In the genomic region with DNA sequence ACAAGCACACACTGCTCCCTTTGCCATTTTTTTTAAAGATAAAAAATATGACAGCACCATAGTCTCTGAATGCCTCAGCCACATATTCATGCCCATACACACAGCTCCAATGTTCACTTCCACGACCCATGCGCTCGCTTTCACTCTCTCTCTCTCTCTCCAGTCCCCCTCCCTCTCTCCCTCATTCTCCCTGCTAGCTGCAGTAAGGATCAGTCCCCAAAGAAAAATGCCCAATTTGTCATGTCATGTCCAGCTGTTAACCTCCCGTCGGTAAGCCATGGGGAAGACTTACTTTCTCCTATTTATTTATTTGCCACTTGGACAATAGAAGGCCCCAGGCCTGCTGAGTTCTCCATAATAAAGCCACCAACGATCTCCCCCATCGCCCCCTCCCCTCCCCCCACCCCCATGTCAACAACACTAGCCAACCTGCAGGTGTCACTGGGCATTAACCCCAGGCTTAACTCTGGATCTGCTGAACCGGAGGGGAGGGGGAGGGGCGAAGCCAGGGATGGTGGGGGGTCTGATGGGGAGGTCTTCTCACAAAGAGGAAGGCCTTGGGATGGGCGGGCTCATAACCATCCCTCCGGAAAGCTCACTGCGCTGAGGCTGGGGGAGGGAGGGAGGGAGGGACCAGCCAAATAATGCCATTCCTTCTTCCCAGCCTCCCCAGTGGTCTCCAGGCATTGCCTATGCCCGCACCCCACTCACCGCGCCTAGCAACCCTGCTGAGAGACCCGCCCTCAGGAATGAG, we compare ENCODE assay signal across 8 mouse cellular contexts.
DNase-seq lines count a peak whose midpoint lies in the region; ATAC-seq lines count a peak whose summit lies in the region.

No protein-coding gene starts in this region.

- H3K4me2 ChIP-seq in heart, embryonic 15.5 days = peak overlapping the region; percentile 20; the same call in 1 of the 2 replicates
- peak overlapping the region; percentile 44 for H3K4me2 ChIP-seq in midbrain, embryonic 13.5 days (replicated peaks)

- no peak overlapping the region for H3K9ac ChIP-seq in heart, embryonic 15.5 days
- H3K9ac ChIP-seq in midbrain, embryonic 13.5 days (replicated peaks) = peak overlapping the region; percentile 29; the same call in 1 of the 2 replicates

- no peak for ATAC-seq in heart, embryonic 15.5 days (replicated peaks; ENCODE audit: insufficient number of reproducible peaks, insufficient read depth, low FRiP score, low read depth)
- peak; percentile 90 for ATAC-seq in midbrain, embryonic 13.5 days
- ATAC-seq in megakaryocyte, adult 5-6 weeks (ENCODE audit: poor library complexity, severe bottlenecking) = no peak

- intact Hi-C loops in heart, postnatal 10 days (cut with DNase I) = no loop called here

- no peaks in the 10 kb centered on the region for H3K9me3 ChIP-seq in heart, embryonic 15.5 days (replicated peaks)
- H3K9me3 ChIP-seq in midbrain, embryonic 13.5 days = no peaks in the 10 kb centered on the region

- peaks cover 9% of the 10 kb centered on the region for H3K4me1 ChIP-seq in heart, embryonic 15.5 days (replicated peaks)
- H3K4me1 ChIP-seq in midbrain, embryonic 13.5 days (replicated peaks) = peaks cover 50% of the 10 kb centered on the region

- H3K27ac ChIP-seq in heart, embryonic 15.5 days = no peak overlapping the region
- peak overlapping the region; percentile 62 for H3K27ac ChIP-seq in midbrain, embryonic 13.5 days

- no peak overlapping the region for H3K4me3 ChIP-seq in heart, embryonic 15.5 days
- 0 out of 2 replicates have a peak overlapping the region, but pooled peaks have one; percentile 7 for H3K4me3 ChIP-seq in midbrain, embryonic 13.5 days (replicated peaks)

- DNase-seq in heart, postnatal 10 days = no peak
- peak; percentile 84 for DNase-seq in WW6 (ENCODE audit: low read depth, low spot score)
- peak; percentile 46 for DNase-seq in forelimb bud, embryonic 11.5 days (ENCODE audit: low read depth, low spot score)
- DNase-seq in urinary bladder, postnatal 14 days (ENCODE audit: low spot score) = no peak
- DNase-seq in layer of hippocampus, adult 18-20 months (ENCODE audit: low spot score in 2 of 2) = no peak

- H3K36me3 ChIP-seq in heart, embryonic 15.5 days = no peaks in the 10 kb centered on the region
- no peaks in the 10 kb centered on the region for H3K36me3 ChIP-seq in midbrain, embryonic 13.5 days

- H3K27me3 ChIP-seq in heart, embryonic 15.5 days = peaks cover 6% of the 10 kb centered on the region; the same call in 1 of the 2 replicates
- H3K27me3 ChIP-seq in midbrain, embryonic 13.5 days = peaks cover 92% of the 10 kb centered on the region

- 25% methylated on average over 12 of the region's 16 CpGs for WGBS in heart, embryonic 15.5 days
- WGBS in midbrain, embryonic 13.5 days = 2% methylated on average over 16 of the region's 16 CpGs

Comparison
In these comparisons a context has a peak if more than half of its experiments do, and no peak if none do; other contexts are left out.
1. DNase-seq: peak in WW6 (single experiment) and forelimb bud, embryonic 11.5 days (single experiment); none in heart, postnatal 10 days (0 of 2), urinary bladder, postnatal 14 days (single experiment) and layer of hippocampus, adult 18-20 months (0 of 2).